Mouse (Mus musculus) hindbrain, embryonic 16.5 days (tissue): ENCODE measurements around the gene Pgm1. TPM values are rescaled to one million over a fixed set of nuclear protein-coding genes. Genes with fewer than 3 reads are reported as not detected.
A peak's percentile ranks its signal among the peaks of the same experiment; 100 is the strongest.

Experiments used
- ATAC-seq: fragments of 200-750 bp; cut with Nextera tagmentation; 2 replicates; pipeline ENCODE4 v1.8.0; 2017; ENCODE audit warnings: moderate TSS enrichment, moderate library complexity
- H3K27ac ChIP-seq: fragments of 300-500 bp; sonication (generic); 2 replicates; pipeline ENCODE4 v1.5.1; 2014; ENCODE audit warnings: low read depth, mild to moderate bottlenecking, control low read depth, low read length, moderate library complexity
- H3K27me3 ChIP-seq: fragments of 300-500 bp; sonication (generic); replicated peaks from 2 replicates; pipeline ENCODE4 v1.6.1; 2014; ENCODE audit warnings: low read length; ENCODE audit not compliant: control insufficient read depth, insufficient read depth
- H3K36me3 ChIP-seq: fragments of 300-500 bp; sonication (generic); 2 replicates; pipeline ENCODE4 v1.6.1; 2014; ENCODE audit warnings: mild to moderate bottlenecking, low read length, moderate library complexity, mixed read lengths; ENCODE audit not compliant: control insufficient read depth, insufficient read depth
- H3K4me1 ChIP-seq: fragments of 300-500 bp; sonication (generic); 2 replicates; pipeline ENCODE4 v1.6.1; 2014; ENCODE audit warnings: low read depth, low read length; ENCODE audit not compliant: control insufficient read depth, insufficient read depth
- H3K4me2 ChIP-seq: fragments of 300-500 bp; sonication (generic); 2 replicates; pipeline ENCODE4 v1.6.1; 2014; ENCODE audit warnings: mild to moderate bottlenecking, low read length, control low read depth, moderate library complexity
- H3K4me3 ChIP-seq: fragments of 300-500 bp; sonication (generic); 2 replicates; pipeline ENCODE4 v1.5.1; 2014; ENCODE audit warnings: mild to moderate bottlenecking, low read length, control low read depth, moderate library complexity
- H3K9ac ChIP-seq: fragments of 300-500 bp; sonication (generic); 2 replicates; pipeline ENCODE4 v1.6.1; 2014; ENCODE audit warnings: low read depth, mild to moderate bottlenecking, control low read depth, low read length, moderate library complexity
- H3K9me3 ChIP-seq: fragments of 300-500 bp; sonication (generic); 2 replicates; pipeline ENCODE4 v1.6.1; 2014; ENCODE audit warnings: mild to moderate bottlenecking, low read length, moderate library complexity; ENCODE audit not compliant: control insufficient read depth
- WGBS: fragments of 180-500 bp; shearing (Covaris S2); extraction: QIAGEN DNeasy Blood & Tissue Kit; methylation state at CpG from one replicate; pipeline ENCODE4 v1.1.7; 2014; 5-methylcytosine and 5-hydroxymethylcytosine counted together
- polyA plus RNA-seq: library from polyadenylated mRNA; unstranded; fragments of >200 nt; fragmentation: Nextera tagmentation; extraction: Ambion mirVana; gene quantifications from 2 replicates; pipeline ENCODE4 v1.2.1, GENCODE M21; 2015

Gene Pgm1
- polyA plus RNA-seq: 108 and 119 TPM in 2 replicates

- peak; percentile 90 for ATAC-seq
- no peaks in the 10 kb centered on the region for H3K36me3 ChIP-seq
- WGBS: 4% methylated on average over 23 of the region's 23 CpGs
- H3K27ac ChIP-seq: peak within 1 kb of the TSS; percentile 93
- peak within 1 kb of the TSS; percentile 84 for H3K9ac ChIP-seq
- no peaks in the 10 kb centered on the region for H3K9me3 ChIP-seq
- H3K4me3 ChIP-seq: peak within 1 kb of the TSS; percentile 65
- no peaks in the 10 kb centered on the region for H3K27me3 ChIP-seq
- H3K4me2 ChIP-seq: peak within 1 kb of the TSS; percentile 79
- H3K4me1 ChIP-seq: peaks cover 16% of the 10 kb centered on the region
These were observed at the start of gene Pgm1 for GRCm38 (mm10) chr4:99929149-99929612. Pgm1 (plus strand) TSS chr4:99929414.

DNA sequence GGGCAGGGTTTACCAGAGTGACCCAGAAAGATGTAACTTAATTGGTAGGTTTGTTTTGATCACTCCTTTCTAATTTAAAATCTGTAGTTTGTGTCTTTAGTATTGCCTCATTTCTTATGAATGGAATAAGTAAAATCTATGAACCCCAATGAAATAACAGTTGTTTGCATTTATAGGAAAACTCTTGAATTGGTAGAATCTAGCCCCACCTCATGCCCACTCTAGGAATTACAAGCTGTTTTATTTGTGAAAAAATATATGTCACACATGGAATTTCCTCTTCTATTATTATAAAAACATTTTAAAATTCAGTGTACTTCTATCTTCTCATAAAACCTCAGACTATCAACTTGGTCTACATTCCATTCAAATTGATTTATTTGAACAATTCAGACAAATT, 47.3 kb upstream of the Pgm1 start:
- Histone ChIP-seq H3K4me2 (no peak overlapping the region), H3K9me3 (no peaks in the 10 kb centered on the region), H3K27me3 (no peaks in the 10 kb centered on the region), H3K4me3 (no peak overlapping the region), H3K36me3 (no peaks in the 10 kb centered on the region), H3K27ac (no peak overlapping the region), H3K4me1 (no peaks in the 10 kb centered on the region), H3K9ac (no peak overlapping the region)
- no peak for ATAC-seq

GRCm38 (mm10) chr4:99882405-99882804, 46.8 kb upstream of the Pgm1 start:
- Histone ChIP-seq H3K27ac (no peak overlapping the region), H3K9ac (no peak overlapping the region), H3K36me3 (no peaks in the 10 kb centered on the region), H3K4me3 (no peak overlapping the region), H3K4me2 (no peak overlapping the region), H3K9me3 (no peaks in the 10 kb centered on the region), H3K27me3 (no peaks in the 10 kb centered on the region), H3K4me1 (no peaks in the 10 kb centered on the region)
- no peak for ATAC-seq

DNA sequence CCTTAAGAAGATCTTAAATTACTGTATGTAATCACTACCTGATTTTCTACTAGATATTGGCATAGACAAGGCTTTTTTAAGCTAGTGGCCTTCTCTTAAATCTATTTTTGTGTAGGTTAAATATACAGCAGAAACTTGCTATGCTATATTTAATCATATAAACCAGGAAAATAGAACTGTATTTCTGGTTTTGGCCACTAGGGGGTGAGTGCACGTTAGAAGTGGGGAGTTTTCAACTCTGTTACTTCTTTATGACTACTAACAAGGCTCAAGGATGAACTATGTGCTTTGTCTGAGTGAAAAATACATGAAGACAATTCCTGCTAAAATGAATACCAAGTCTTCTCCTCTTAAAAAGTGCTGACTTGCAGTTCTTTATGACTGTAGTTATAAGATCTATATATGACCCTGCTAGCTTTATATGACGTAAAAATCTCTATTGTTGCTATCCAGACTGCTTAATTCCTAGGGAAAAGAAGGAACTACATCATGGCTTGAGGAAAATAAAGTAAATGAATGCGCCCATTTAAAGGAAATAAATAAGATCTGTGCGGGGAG, 15.2 kb upstream of the Pgm1 start:
- H3K4me1 ChIP-seq: no peaks in the 10 kb centered on the region
- H3K36me3 ChIP-seq: no peaks in the 10 kb centered on the region
- no peaks in the 10 kb centered on the region for H3K27me3 ChIP-seq
- no peak overlapping the region for H3K4me3 ChIP-seq
- H3K4me2 ChIP-seq: no peak overlapping the region
- no peak overlapping the region for H3K27ac ChIP-seq
- ATAC-seq: no peak
- H3K9me3 ChIP-seq: no peaks in the 10 kb centered on the region
- no peak overlapping the region for H3K9ac ChIP-seq
- 67% methylated on average over 4 of the region's 4 CpGs for WGBS

DNA sequence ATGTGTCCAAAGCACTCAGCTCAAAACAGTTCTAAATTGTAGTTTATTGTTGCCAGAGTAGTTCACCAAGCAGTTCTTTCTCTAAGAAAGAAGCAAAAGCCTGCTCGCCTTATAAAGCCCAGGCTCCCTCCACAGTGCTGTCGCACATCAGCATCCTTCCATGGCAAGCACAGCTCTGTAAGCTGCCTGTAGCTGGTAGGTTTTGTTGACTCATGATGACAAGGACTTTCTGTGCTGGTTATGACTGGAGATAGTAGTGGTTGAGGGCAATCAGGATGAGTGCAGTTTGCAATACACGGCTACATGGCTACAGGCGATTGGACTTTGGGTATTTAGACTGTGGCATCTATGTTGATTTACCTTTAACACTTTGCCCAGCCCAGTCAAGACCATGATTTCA, 2.8 kb upstream of the Pgm1 start:
- Histone ChIP-seq H3K36me3 (no peaks in the 10 kb centered on the region), H3K9ac (no peak overlapping the region), H3K4me1 (peaks cover 10% of the 10 kb centered on the region), H3K4me3 (no peak overlapping the region), H3K9me3 (no peaks in the 10 kb centered on the region), H3K4me2 (no peak overlapping the region), H3K27me3 (no peaks in the 10 kb centered on the region), H3K27ac (no peak overlapping the region)
- WGBS: 94% methylated on average over 4 of the region's 4 CpGs
- ATAC-seq: no peak

GRCm38 (mm10) chr4:99928521-99928920, 693 bp upstream of the Pgm1 start:
- Histone ChIP-seq H3K36me3 (no peaks in the 10 kb centered on the region), H3K27ac (no peak overlapping the region), H3K4me1 (peaks cover 16% of the 10 kb centered on the region), H3K4me2 (no peak overlapping the region; the same call in 1 of the 2 replicates), H3K9me3 (no peaks in the 10 kb centered on the region), H3K4me3 (no peak overlapping the region), H3K9ac (no peak overlapping the region), H3K27me3 (no peaks in the 10 kb centered on the region)
- ATAC-seq: no peak
- WGBS: 84% methylated on average over 6 of the region's 6 CpGs

GRCm38 (mm10) chr4:99929613-99930517, 651 bp downstream of the Pgm1 start, which contains the start of gene Itgb3bp:
Itgb3bp (minus strand) TSS chr4:99929813.
- H3K27me3 ChIP-seq: no peaks in the 10 kb centered on the region
- H3K4me3 ChIP-seq: peak within 1 kb of the TSS; percentile 65
- no peaks in the 10 kb centered on the region for H3K36me3 ChIP-seq
- 2% methylated on average over 43 of the region's 57 CpGs for WGBS
- H3K4me1 ChIP-seq: peaks cover 16% of the 10 kb centered on the region
- H3K9me3 ChIP-seq: no peaks in the 10 kb centered on the region
- H3K27ac ChIP-seq: peak within 1 kb of the TSS; percentile 93
- peak; percentile 96 for ATAC-seq
- peak within 1 kb of the TSS; percentile 79 for H3K4me2 ChIP-seq
- H3K9ac ChIP-seq: peak within 1 kb of the TSS; percentile 84

DNA sequence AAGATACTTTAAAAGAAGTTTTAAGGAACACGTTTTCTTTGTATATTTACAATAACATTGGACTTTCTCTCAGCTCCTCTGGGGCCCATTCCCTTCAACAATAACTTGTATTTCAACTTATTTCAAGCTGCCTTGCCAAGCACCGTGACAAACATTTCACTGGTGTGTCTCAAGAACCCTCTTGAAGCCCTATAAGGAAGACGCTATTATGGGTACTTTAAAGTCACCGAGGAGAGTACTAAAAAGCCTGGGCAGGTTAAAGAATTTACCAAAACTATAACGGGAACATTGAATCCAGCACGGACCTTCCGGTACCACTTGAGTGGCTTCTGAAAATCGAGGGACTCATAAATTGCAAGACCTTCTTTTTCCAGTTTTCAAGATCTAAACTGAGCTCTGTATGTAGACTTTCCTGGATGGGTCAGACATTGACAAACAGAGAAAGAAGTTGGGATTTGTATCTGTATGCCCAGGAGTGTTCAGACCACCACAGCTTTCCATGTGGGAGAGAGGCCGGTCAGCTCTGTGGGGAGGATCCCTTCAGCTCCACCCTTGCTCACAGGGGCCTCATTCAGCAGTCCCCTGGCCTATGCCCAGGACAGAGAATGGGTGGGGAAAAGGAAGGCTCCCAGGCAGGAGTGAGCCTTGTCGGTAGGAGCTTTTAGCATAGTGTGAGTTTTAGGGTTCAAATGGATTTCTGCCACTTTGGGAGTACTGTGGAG, 1.5 kb downstream of the Pgm1 start:
- H3K27me3 ChIP-seq: no peaks in the 10 kb centered on the region
- H3K4me2 ChIP-seq: peak overlapping the region; percentile 79
- WGBS: 50% methylated on average over 10 of the region's 10 CpGs
- peak overlapping the region; percentile 30; the same call in 1 of the 2 replicates for H3K9ac ChIP-seq
- no peaks in the 10 kb centered on the region for H3K9me3 ChIP-seq
- peak overlapping the region; percentile 65 for H3K4me3 ChIP-seq
- H3K36me3 ChIP-seq: no peaks in the 10 kb centered on the region
- H3K27ac ChIP-seq: 0 out of 2 replicates have a peak overlapping the region, but pooled peaks have one; percentile 18
- no peak for ATAC-seq
- H3K4me1 ChIP-seq: peaks cover 16% of the 10 kb centered on the region

DNA sequence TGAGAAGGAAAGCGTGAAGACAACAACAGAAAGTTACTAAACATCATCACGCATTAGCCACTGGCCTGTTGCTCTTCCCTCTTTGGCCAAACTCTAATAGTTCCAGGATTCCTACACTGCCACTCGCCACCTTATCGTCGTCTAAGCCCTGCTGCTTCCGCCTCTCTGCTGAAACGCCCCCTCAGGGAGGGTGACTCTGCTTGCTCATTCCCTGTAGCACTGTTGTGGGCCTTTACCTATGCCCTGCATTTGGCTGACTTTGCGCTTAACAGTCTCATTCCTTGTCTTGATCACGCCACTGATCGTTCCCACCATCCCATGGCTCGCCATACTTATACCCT, 2.0 kb downstream of the Pgm1 start:
- Histone ChIP-seq H3K36me3 (no peaks in the 10 kb centered on the region), H3K27ac (no peak overlapping the region), H3K4me1 (peaks cover 16% of the 10 kb centered on the region), H3K9me3 (no peaks in the 10 kb centered on the region), H3K9ac (no peak overlapping the region), H3K27me3 (no peaks in the 10 kb centered on the region), H3K4me3 (no peak overlapping the region), H3K4me2 (peak overlapping the region; percentile 79)
- WGBS: 71% methylated on average over 11 of the region's 11 CpGs
- ATAC-seq: no peak
